ENCODE assay signal across 9 mouse cellular contexts in genomic region chr13:23542225-23542980, GRCm38 (mm10). TPM values are rescaled to one million over a fixed set of nuclear protein-coding genes. Genes with fewer than 3 reads are reported as not detected.
A peak's percentile ranks its signal among the peaks of the same experiment; 100 is the strongest.
DNase-seq lines count a peak whose midpoint lies in the region; ATAC-seq and TF ChIP-seq lines count a peak whose summit lies in the region.
"Not testable (repeated sequence)": the region's sequence is repeated elsewhere in the genome, so short reads cannot be mapped to it uniquely, and the experiment has no call there.
"Had no signal": no experiment of that assay in that cellular context is flagged by ENCODE, and none has a peak within 500 bp of the region (broad histone marks: within the 10 kb centered on the region; RNA-seq: fewer than 3 reads in every experiment).

No protein-coding gene starts in this region.

- not testable (repeated sequence) for TF ChIP-seq POLR2A in ES-Bruce4 (IDR thresholded peaks at IDR 0.05; ENCODE audit: insufficient read depth, low read length); heart, adult 2 months (IDR thresholded peaks at IDR 0.05; ENCODE audit: insufficient read depth, low read depth, low read length)

- H3K79me2 ChIP-seq in heart, adult 2 months (replicated peaks; ENCODE audit: control insufficient read depth, insufficient read depth, low read length) = not testable (repeated sequence)

- H3K36me3 ChIP-seq in ES-Bruce4 (ENCODE audit: control insufficient read depth, insufficient read depth, low read length, poor library complexity, severe bottlenecking); embryonic facial prominence, embryonic 13.5 days; heart, adult 2 months (ENCODE audit: control insufficient read depth, insufficient read depth, low read length); hindbrain, embryonic 16.5 days (ENCODE audit: control insufficient read depth, insufficient read depth, low read length); limb, embryonic 11.5 days (ENCODE audit: control insufficient read depth, insufficient read depth, low read length); lung, embryonic 15.5 days; neural tube, embryonic 11.5 days (ENCODE audit: control insufficient read depth, insufficient read depth, low read length): not testable (repeated sequence)

- peak overlapping the region; percentile 68 for H3K4me2 ChIP-seq in embryonic facial prominence, embryonic 13.5 days
- peak overlapping the region; percentile 83 for H3K4me2 ChIP-seq in hindbrain, embryonic 16.5 days (ENCODE audit: low read length)
- H3K4me2 ChIP-seq in limb, embryonic 11.5 days (ENCODE audit: low read depth, severe bottlenecking) = peak overlapping the region; percentile 77
- peak overlapping the region; percentile 67 for H3K4me2 ChIP-seq in lung, embryonic 15.5 days
- peak overlapping the region; percentile 60 for H3K4me2 ChIP-seq in neural tube, embryonic 11.5 days (ENCODE audit: low read depth)

- peak overlapping the region; percentile 69 for H3K9ac ChIP-seq in ES-Bruce4 (ENCODE audit: low read depth, poor library complexity, severe bottlenecking)
- H3K9ac ChIP-seq in embryonic facial prominence, embryonic 13.5 days = peak overlapping the region; percentile 74
- H3K9ac ChIP-seq in heart, adult 2 months (ENCODE audit: low read depth, low read length) = peak overlapping the region; percentile 54
- H3K9ac ChIP-seq in hindbrain, embryonic 16.5 days (ENCODE audit: low read depth, low read length) = peak overlapping the region; percentile 56
- H3K9ac ChIP-seq in limb, embryonic 11.5 days (ENCODE audit: low read length) = peak overlapping the region; percentile 69
- peak overlapping the region; percentile 58 for H3K9ac ChIP-seq in lung, embryonic 15.5 days
- H3K9ac ChIP-seq in neural tube, embryonic 11.5 days (ENCODE audit: low read length) = peak overlapping the region; percentile 65

- H3K27ac ChIP-seq in ES-Bruce4 (ENCODE audit: insufficient read depth, low read length) = peak overlapping the region; percentile 75
- H3K27ac ChIP-seq in embryonic facial prominence, embryonic 13.5 days = peak overlapping the region; percentile 92
- H3K27ac ChIP-seq in heart, adult 2 months; hindbrain, embryonic 16.5 days (ENCODE audit: low read depth, low read length): not testable (repeated sequence)
- H3K27ac ChIP-seq in limb, embryonic 11.5 days (replicated peaks; ENCODE audit: low read depth, low read length) = peak overlapping the region; percentile 91
- H3K27ac ChIP-seq in lung, embryonic 15.5 days = peak overlapping the region; percentile 93
- H3K27ac ChIP-seq in neural tube, embryonic 11.5 days (ENCODE audit: low read depth, low read length) = peak overlapping the region; percentile 81

- TF ChIP-seq EP300 in ES-Bruce4 (IDR thresholded peaks at IDR 0.05; ENCODE audit: insufficient read depth, low read depth, low read length); heart, adult 2 months (IDR thresholded peaks at IDR 0.05; ENCODE audit: insufficient read depth, low read depth, low read length): not testable (repeated sequence)

- not testable (repeated sequence) for ATAC-seq in embryonic facial prominence, embryonic 13.5 days (ENCODE audit: insufficient number of reproducible peaks, insufficient read depth, low FRiP score, low TSS enrichment, low read depth); hindbrain, embryonic 16.5 days; limb, embryonic 11.5 days (ENCODE audit: insufficient number of reproducible peaks, low FRiP score, low TSS enrichment, low read depth); lung, embryonic 15.5 days (ENCODE audit: borderline replicate concordance, extremely low read depth, low FRiP score, low TSS enrichment); neural tube, embryonic 11.5 days (ENCODE audit: insufficient read depth, low FRiP score, low TSS enrichment)

- not testable (repeated sequence) for H3K27me3 ChIP-seq in ES-Bruce4 (ENCODE audit: control insufficient read depth, insufficient read depth, low read length, poor library complexity, severe bottlenecking); embryonic facial prominence, embryonic 13.5 days; heart, adult 2 months (ENCODE audit: control insufficient read depth, insufficient read depth, low read length); hindbrain, embryonic 16.5 days (replicated peaks; ENCODE audit: control insufficient read depth, insufficient read depth, low read length); limb, embryonic 11.5 days (ENCODE audit: control insufficient read depth, insufficient read depth, low read length); lung, embryonic 15.5 days; neural tube, embryonic 11.5 days (ENCODE audit: control insufficient read depth, insufficient read depth, low read length)

- 3% methylated on average over 3 of the region's 3 CpGs for WGBS in embryonic facial prominence, embryonic 13.5 days
- WGBS in heart, adult 2 months = 16% methylated on average over 3 of the region's 3 CpGs
- WGBS in hindbrain, embryonic 16.5 days = 4% methylated on average over 3 of the region's 3 CpGs
- 6% methylated on average over 3 of the region's 3 CpGs for WGBS in limb, embryonic 11.5 days
- WGBS in lung, embryonic 15.5 days = 5% methylated on average over 3 of the region's 3 CpGs
- 7% methylated on average over 3 of the region's 3 CpGs for WGBS in neural tube, embryonic 11.5 days

- TF ChIP-seq CTCF in ES-Bruce4 (IDR thresholded peaks at IDR 0.05; ENCODE audit: low read depth, low read length); heart, adult 2 months (IDR thresholded peaks at IDR 0.05): not testable (repeated sequence)

- H3K4me1 ChIP-seq in ES-Bruce4 (ENCODE audit: control insufficient read depth, insufficient read depth, low read length); embryonic facial prominence, embryonic 13.5 days; heart, adult 2 months (ENCODE audit: control insufficient read depth, insufficient read depth, low read length); hindbrain, embryonic 16.5 days (ENCODE audit: control insufficient read depth, insufficient read depth, low read depth, low read length); limb, embryonic 11.5 days (ENCODE audit: control insufficient read depth, insufficient read depth, low read length); lung, embryonic 15.5 days; neural tube, embryonic 11.5 days (ENCODE audit: control insufficient read depth, insufficient read depth, low read length): not testable (repeated sequence)

- intact Hi-C loops in heart, adult 2 months (cut with DNase I) = not testable (repeated sequence)

- peak overlapping the region; percentile 88 for H3K4me3 ChIP-seq in ES-Bruce4 (ENCODE audit: low read depth, low read length)
- peak overlapping the region; percentile 51 for H3K4me3 ChIP-seq in embryonic facial prominence, embryonic 13.5 days
- peak overlapping the region; percentile 81 for H3K4me3 ChIP-seq in heart, adult 2 months
- peak overlapping the region; percentile 47 for H3K4me3 ChIP-seq in hindbrain, embryonic 16.5 days (ENCODE audit: low read length)
- H3K4me3 ChIP-seq in limb, embryonic 11.5 days (ENCODE audit: low read depth, low read length) = peak overlapping the region; percentile 41
- H3K4me3 ChIP-seq in lung, embryonic 15.5 days = peak overlapping the region; percentile 49
- peak overlapping the region; percentile 38 for H3K4me3 ChIP-seq in neural tube, embryonic 11.5 days (ENCODE audit: low read depth, low read length)

- not testable (repeated sequence) for H3K9me3 ChIP-seq in ES-Bruce4 (replicated peaks; ENCODE audit: control insufficient read depth, insufficient read depth, low read length, poor library complexity, severe bottlenecking); embryonic facial prominence, embryonic 13.5 days; hindbrain, embryonic 16.5 days (ENCODE audit: control insufficient read depth, low read length); limb, embryonic 11.5 days (ENCODE audit: control insufficient read depth, low read length); lung, embryonic 15.5 days; neural tube, embryonic 11.5 days (ENCODE audit: control insufficient read depth, low read length)

- DNase-seq in heart, adult 2 months; limb, embryonic 11.5 days (ENCODE audit: low spot score); neural tube, embryonic 11.5 days (ENCODE audit: low spot score): not testable (repeated sequence)

RNA-seq across cellular contexts. Expression of gene Hist1h2bh, which starts 0.8 kb away (rescaled TPM):
- polyA plus RNA-seq in ES-Bruce4 (2011; ENCODE audit: insufficient read depth, insufficient read length, low read depth, missing spikeins) = 3.9 and 4.2 TPM in 2 replicates
- polyA plus RNA-seq in embryonic facial prominence, embryonic 13.5 days (2015; fragmentation: Nextera tagmentation; extraction: Ambion mirVana) = 0.98 and 1.4 TPM in 2 replicates
- 1 to 10 TPM; 1.1 to 1.2 TPM for total RNA-seq in heart, adult 2 months (2021)
- 0.29 and 0.61 TPM in 2 replicates for polyA plus RNA-seq in heart, adult 2 months (2012; rRNA removed)
- polyA plus RNA-seq in hindbrain, embryonic 16.5 days (2015; fragmentation: Nextera tagmentation; extraction: Ambion mirVana) = 0.16 and 0.29 TPM in 2 replicates
- 0.79 and 1.0 TPM in 2 replicates for polyA plus RNA-seq in limb, embryonic 11.5 days (2014; fragmentation: Nextera tagmentation; extraction: Ambion mirVana)
- 1.4 TPM in 2 replicates for polyA plus RNA-seq in lung, embryonic 15.5 days (2015; fragmentation: Nextera tagmentation; extraction: Ambion mirVana)
- polyA plus RNA-seq in neural tube, embryonic 11.5 days (2014; fragmentation: Nextera tagmentation; extraction: Ambion mirVana) = 0.82 and 1.3 TPM in 2 replicates

RNA-seq across cellular contexts. Expression of gene Hist1h3f, which starts 1.4 kb away (rescaled TPM):
- 1.5 TPM in 1 of 2 replicates, not detected in the other for polyA plus RNA-seq in ES-Bruce4 (2011; ENCODE audit: insufficient read depth, insufficient read length, low read depth, missing spikeins)
- 1.2 and 1.3 TPM in 2 replicates for polyA plus RNA-seq in embryonic facial prominence, embryonic 13.5 days (2015; fragmentation: Nextera tagmentation; extraction: Ambion mirVana)
- 1 to 10 TPM; 5.1 to 5.5 TPM for total RNA-seq in heart, adult 2 months (2021)
- polyA plus RNA-seq in heart, adult 2 months (2012; rRNA removed) = 0.94 and 1.1 TPM in 2 replicates
- polyA plus RNA-seq in hindbrain, embryonic 16.5 days (2015; fragmentation: Nextera tagmentation; extraction: Ambion mirVana) = not detected in 2 replicates
- 1.4 and 2.0 TPM in 2 replicates for polyA plus RNA-seq in limb, embryonic 11.5 days (2014; fragmentation: Nextera tagmentation; extraction: Ambion mirVana)
- polyA plus RNA-seq in lung, embryonic 15.5 days (2015; fragmentation: Nextera tagmentation; extraction: Ambion mirVana) = 0.75 and 1.5 TPM in 2 replicates
- 0.51 and 1.4 TPM in 2 replicates for polyA plus RNA-seq in neural tube, embryonic 11.5 days (2014; fragmentation: Nextera tagmentation; extraction: Ambion mirVana)

RNA-seq across cellular contexts. Expression of gene Hist1h3g, which starts 7.2 kb away (rescaled TPM):
- polyA plus RNA-seq in ES-Bruce4 (2011; ENCODE audit: insufficient read depth, insufficient read length, low read depth, missing spikeins) = 8.9 and 16.9 TPM in 2 replicates
- 5.3 and 6.7 TPM in 2 replicates for polyA plus RNA-seq in embryonic facial prominence, embryonic 13.5 days (2015; fragmentation: Nextera tagmentation; extraction: Ambion mirVana)
- 1 to 10 TPM in 1 of 2 experiments, under 1 TPM in 1; 0.94 to 2.1 TPM for total RNA-seq in heart, adult 2 months (2021)
- polyA plus RNA-seq in heart, adult 2 months (2012; rRNA removed) = 0.80 and 1.8 TPM in 2 replicates
- 0.66 TPM in 1 of 2 replicates, not detected in the other for polyA plus RNA-seq in hindbrain, embryonic 16.5 days (2015; fragmentation: Nextera tagmentation; extraction: Ambion mirVana)
- polyA plus RNA-seq in limb, embryonic 11.5 days (2014; fragmentation: Nextera tagmentation; extraction: Ambion mirVana) = 7.0 and 9.4 TPM in 2 replicates
- polyA plus RNA-seq in lung, embryonic 15.5 days (2015; fragmentation: Nextera tagmentation; extraction: Ambion mirVana) = 9.5 and 10.8 TPM in 2 replicates
- polyA plus RNA-seq in neural tube, embryonic 11.5 days (2014; fragmentation: Nextera tagmentation; extraction: Ambion mirVana) = 3.3 and 4.3 TPM in 2 replicates
- polyA plus RNA-seq: cerebellum, adult 2 months had no signal

RNA-seq across cellular contexts. Expression of gene Hist1h2af, which starts 8.7 kb away (rescaled TPM):
- 68.8 and 97.9 TPM in 2 replicates for polyA plus RNA-seq in ES-Bruce4 (2011; ENCODE audit: insufficient read depth, insufficient read length, low read depth, missing spikeins)
- 6.6 and 13.4 TPM in 2 replicates for polyA plus RNA-seq in embryonic facial prominence, embryonic 13.5 days (2015; fragmentation: Nextera tagmentation; extraction: Ambion mirVana)
- total RNA-seq in heart, adult 2 months (2021) = 1 to 10 TPM; 4.4 to 9.8 TPM
- polyA plus RNA-seq in heart, adult 2 months (2012; rRNA removed) = 1.9 and 2.0 TPM in 2 replicates
- not detected in 2 replicates for polyA plus RNA-seq in hindbrain, embryonic 16.5 days (2015; fragmentation: Nextera tagmentation; extraction: Ambion mirVana)
- polyA plus RNA-seq in limb, embryonic 11.5 days (2014; fragmentation: Nextera tagmentation; extraction: Ambion mirVana) = 5.1 and 7.9 TPM in 2 replicates
- 6.2 and 8.4 TPM in 2 replicates for polyA plus RNA-seq in lung, embryonic 15.5 days (2015; fragmentation: Nextera tagmentation; extraction: Ambion mirVana)
- 1.6 and 2.1 TPM in 2 replicates for polyA plus RNA-seq in neural tube, embryonic 11.5 days (2014; fragmentation: Nextera tagmentation; extraction: Ambion mirVana)
- polyA plus RNA-seq: inflammation-experienced regulatory T-cells, adult 6 months had no signal

RNA-seq across cellular contexts. Expression of gene Hist1h4f, which starts 9.0 kb away (rescaled TPM):
- 24.1 and 31.1 TPM in 2 replicates for polyA plus RNA-seq in ES-Bruce4 (2011; ENCODE audit: insufficient read depth, insufficient read length, low read depth, missing spikeins)
- polyA plus RNA-seq in embryonic facial prominence, embryonic 13.5 days (2015; fragmentation: Nextera tagmentation; extraction: Ambion mirVana) = 2.9 TPM in 1 of 2 replicates, not detected in the other
- 10 to 100 TPM; 14.7 to 19.6 TPM for total RNA-seq in heart, adult 2 months (2021)
- 0.88 TPM in 1 of 2 replicates, not detected in the other for polyA plus RNA-seq in heart, adult 2 months (2012; rRNA removed)
- 0.59 TPM in 1 of 2 replicates, not detected in the other for polyA plus RNA-seq in hindbrain, embryonic 16.5 days (2015; fragmentation: Nextera tagmentation; extraction: Ambion mirVana)
- polyA plus RNA-seq in limb, embryonic 11.5 days (2014; fragmentation: Nextera tagmentation; extraction: Ambion mirVana) = 0.67 and 2.3 TPM in 2 replicates
- 1.7 and 2.1 TPM in 2 replicates for polyA plus RNA-seq in lung, embryonic 15.5 days (2015; fragmentation: Nextera tagmentation; extraction: Ambion mirVana)
- polyA plus RNA-seq in neural tube, embryonic 11.5 days (2014; fragmentation: Nextera tagmentation; extraction: Ambion mirVana) = 0.94 and 1.5 TPM in 2 replicates

Comparison
In these comparisons a context has a peak if more than half of its experiments do, and no peak if none do; other contexts are left out.
1. H3K4me3 ChIP-seq: peak in every context shown above with its lines; median percentile 88 in ES-Bruce4; 81 in heart, adult 2 months; 51 in embryonic facial prominence, embryonic 13.5 days; 49 in lung, embryonic 15.5 days; 47 in hindbrain, embryonic 16.5 days; 41 in limb, embryonic 11.5 days; 38 in neural tube, embryonic 11.5 days.